Mouse (Mus musculus) brain, embryonic 18.5 days (tissue): ENCODE measurements at regions not wholly inside any gene's neighbourhood (a gene's known extent, or its start where the extent isn't known, plus 50 kb on each side); places are given as distances from the start of the nearest gene placed in this dataset.
A peak's percentile ranks its signal among the peaks of the same experiment; 100 is the strongest.

Experiments used
- DNase-seq: peaks from one replicate; pipeline ENCODE4 v3.0.0-alpha.2; 2012; ENCODE audit warnings: low read depth, low spot score

DNA sequence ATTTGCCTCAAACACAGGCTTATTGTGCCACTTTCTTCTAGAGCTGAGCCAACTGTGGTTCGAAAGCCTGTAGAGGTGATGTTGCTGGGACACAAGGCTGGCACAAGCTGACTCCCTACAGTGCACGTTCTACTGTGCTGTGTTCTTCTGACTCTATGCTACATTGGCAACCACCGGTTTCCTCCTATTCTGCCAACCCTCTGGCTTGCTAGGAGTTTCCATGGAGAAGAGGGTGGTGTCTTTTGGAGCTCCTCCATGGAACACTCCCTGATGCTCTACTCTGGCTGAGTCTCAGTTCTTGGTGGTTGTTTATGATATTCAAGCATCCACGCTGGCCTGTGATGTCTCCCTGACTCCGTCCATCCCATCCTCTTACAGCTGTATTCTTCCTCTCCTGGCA is 124.9 kb upstream of the Nmur2 start:
- DNase-seq = no peak

- DNase-seq = no peak
Measured at GRCm38 (mm10) chr11:56160286-56160685, 119.5 kb upstream of the Nmur2 start.

- DNase-seq = no peak
Measured at GRCm38 (mm10) chr11:56159412-56160074, 118.7 kb upstream of the Nmur2 start.

- no peak for DNase-seq
Measured at GRCm38 (mm10) chr11:56150825-56151342, 110.1 kb upstream of the Nmur2 start.

DNA sequence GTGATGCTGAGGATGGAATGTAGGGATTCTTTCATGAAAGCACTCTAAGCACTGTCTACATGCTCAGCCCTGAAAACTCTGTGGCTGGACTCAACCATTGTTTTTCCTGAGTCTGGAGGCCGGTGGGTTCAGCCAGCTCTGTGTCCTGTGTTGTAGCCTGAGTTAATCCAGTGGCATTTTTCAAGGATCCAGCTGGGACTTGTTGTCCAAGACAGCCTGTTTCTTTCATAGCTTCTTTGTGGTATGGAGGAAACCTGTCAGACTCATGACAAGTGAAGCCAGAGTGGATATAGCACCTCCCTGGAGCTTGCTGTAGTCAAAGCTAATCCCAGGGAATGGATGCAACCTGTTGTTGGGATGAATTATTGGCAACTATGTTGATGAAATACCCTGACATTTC is 108.9 kb upstream of the Nmur2 start:
- no peak for DNase-seq

GRCm38 (mm10) chr11:56148956-56149355 is 108.1 kb upstream of the Nmur2 start:
- no peak for DNase-seq

- DNase-seq = no peak
Measured at GRCm38 (mm10) chr11:56146708-56147107, 105.9 kb upstream of the Nmur2 start.

DNA sequence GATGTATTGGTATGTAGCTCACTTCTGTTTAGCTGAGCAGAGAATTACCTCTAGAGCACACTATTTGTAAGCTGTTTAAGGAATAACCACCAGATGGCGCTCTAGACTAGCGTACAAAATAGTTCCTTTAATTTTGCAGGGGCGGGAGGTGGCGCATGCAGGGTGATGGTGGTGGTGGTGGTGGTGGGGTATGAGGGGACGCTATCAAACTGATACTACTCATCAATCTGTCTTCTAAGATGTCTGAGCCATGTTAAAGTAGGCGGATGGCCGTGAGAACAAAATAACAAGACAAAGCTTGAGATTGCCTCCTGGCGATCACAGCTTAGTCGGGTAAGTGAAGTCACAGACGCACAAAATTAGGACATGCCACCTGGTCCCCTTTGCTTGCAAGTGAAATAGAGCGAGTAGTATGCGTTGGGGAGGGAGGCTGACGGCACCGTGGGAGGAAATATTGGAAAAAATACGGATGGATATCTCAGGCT is 90.6 kb upstream of the Nmur2 start:
- peak; percentile 54 for DNase-seq

- peak; percentile 32 for DNase-seq
Measured at GRCm38 (mm10) chr11:56116553-56117232, 75.9 kb upstream of the Nmur2 start.

GRCm38 (mm10) chr11:56107929-56108328 is 67.1 kb upstream of the Nmur2 start:
- peak; percentile 28 for DNase-seq

DNA sequence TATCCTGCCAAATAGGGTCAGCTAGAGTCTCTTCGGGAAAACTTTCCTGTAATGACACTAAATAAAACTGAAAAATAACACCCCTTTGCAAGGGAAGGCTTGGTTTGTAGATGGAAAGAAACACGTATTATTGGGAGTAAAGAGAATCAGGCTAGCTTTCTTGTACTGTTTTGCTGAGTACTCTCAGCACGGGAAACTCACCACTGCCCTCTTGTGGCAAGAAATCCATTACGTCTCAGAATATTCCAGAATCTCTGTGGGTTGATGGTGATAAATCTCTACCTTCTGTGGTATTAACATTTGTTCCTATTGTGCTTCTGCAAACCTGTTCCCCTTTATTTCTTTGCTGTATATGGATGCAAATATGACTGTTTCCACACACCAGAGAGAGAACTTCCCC is 64.8 kb upstream of the Nmur2 start:
- peak; percentile 46 for DNase-seq

GRCm38 (mm10) chr11:56092891-56093290 is 52.1 kb upstream of the Nmur2 start:
- DNase-seq = no peak
